Mouse (Mus musculus) adrenal gland, adult 2 months (tissue): ENCODE measurements around the gene Auts2. TPM values are rescaled to one million over a fixed set of nuclear protein-coding genes. Genes with fewer than 3 reads are reported as not detected.

Experiments used
- DNase-seq: peaks from one replicate; pipeline ENCODE4 v3.0.0; 2021
- polyA plus RNA-seq: library from polyadenylated mRNA; depleted of rRNA; stranded (reverse); fragments of >200 nt; gene quantifications from 2 replicates; pipeline ENCODE4 v1.2.3, GENCODE M21; 2012
- total RNA-seq, 2 experiments: library from RNA; stranded (reverse); gene quantifications; 2 replicates each; pipeline ENCODE4 v1.2.3; 2021

Gene Auts2
- total and polyA plus RNA-seq, 3 experiments = 20.2 to 51.6 (median 46.3) TPM

DNA sequence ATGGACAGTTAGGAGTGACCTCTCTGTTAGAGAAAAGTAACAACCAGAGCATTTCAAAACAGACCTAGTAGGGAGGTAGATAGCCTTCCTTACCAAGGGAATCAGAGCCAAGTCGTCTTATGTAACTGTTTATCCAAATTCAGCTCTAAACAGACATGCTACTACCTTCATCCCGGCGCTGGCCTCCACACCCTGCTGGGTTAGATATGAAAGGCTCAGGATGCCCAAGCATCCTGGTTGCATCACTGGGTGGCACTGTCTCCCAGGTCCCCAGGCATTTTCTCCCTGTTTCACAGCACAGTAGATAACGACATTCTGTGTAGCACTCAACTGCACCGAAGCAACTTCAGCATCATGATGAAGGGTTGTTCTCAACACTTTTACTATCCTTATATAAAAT lies 154.4 kb downstream of the Auts2 start:
- no peak for DNase-seq

DNA sequence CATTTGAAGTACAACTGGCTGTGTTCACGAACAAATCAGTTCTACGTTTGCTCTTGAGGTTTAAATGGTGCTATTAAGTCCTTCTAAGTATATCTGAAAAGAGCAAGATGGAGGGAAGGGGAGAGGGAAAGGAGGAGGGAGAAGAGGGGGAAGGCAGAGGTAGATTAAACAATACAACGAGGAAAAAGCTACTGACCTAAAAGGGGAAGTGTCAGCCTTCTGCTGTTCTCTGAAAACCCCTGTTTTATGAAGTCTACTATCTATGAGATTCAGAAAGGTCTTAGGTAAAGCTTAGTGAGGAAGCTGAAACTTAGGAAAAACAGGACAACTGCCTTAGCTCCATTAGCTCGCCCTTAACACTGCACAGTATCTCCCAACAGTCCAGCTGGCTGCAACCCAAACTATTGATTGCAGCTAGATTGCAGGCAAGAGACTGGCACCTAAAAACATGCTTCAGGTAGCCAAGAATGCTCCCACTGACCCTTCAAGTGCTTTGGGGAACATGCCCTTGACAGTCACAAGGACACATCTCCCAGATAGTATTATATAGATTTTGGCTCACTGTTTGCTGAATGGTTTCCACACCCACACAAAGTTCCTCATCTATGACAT lies 157.8 kb downstream of the Auts2 start:
- no peak for DNase-seq

DNA sequence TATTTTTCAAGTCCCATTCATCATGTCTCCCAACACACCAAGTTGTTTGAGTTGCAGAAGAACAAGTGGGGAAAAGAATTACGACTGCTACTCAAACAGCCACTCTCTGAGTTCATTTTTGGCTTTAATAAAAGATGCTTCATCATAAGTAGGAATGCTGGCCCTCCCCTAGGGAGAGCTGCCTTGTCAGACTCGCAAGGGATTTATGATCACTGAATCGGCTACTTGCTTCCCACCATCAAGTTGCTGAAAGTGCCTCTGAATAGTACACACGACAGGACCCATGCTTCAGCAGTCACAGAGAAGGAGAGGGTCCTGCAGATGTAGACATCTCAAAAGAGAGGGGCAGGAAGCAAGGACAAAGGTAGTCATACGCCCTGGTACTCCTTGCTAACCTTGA lies 162.9 kb downstream of the Auts2 start:
- DNase-seq = peak; percentile 21

DNA sequence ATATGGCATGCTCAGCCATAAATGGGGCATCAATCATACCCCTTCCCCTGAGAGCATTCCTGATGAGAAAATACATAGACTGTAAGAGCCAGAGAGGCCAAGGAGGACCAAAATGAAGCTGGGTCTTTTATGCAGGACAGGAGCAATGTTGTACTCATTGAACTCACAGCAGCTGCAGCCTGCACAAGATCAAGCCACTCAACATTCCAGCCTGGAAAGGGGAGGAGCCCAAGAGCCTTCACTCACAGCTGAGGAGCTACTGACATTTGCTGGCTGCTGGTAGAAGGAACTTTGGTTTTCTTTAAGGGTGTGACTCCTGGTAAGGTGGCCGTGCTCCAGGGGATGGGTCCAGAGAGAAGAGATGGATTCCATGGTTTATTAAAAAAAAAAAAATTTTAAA lies 164.2 kb downstream of the Auts2 start:
- no peak for DNase-seq

DNA sequence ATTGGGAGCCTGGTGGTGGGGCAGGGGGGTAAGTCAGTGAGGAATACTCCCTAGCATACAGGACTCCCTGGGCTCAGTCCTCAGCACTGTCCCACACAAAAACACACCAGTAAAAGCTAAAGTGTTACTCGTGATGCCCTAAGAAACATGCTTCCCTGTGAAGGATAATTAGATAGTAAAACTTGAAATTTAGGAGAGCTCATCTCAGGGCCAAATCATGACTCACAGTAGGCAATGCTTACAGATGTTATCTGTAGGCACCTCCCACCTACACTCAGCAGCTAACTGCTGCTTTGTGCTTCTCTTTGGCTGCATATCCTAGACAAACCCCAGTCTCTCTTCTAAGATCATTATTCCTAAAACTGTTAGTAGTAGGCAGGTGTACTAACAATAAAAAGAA lies 168.0 kb downstream of the Auts2 start:
- peak; percentile 50 for DNase-seq

DNA sequence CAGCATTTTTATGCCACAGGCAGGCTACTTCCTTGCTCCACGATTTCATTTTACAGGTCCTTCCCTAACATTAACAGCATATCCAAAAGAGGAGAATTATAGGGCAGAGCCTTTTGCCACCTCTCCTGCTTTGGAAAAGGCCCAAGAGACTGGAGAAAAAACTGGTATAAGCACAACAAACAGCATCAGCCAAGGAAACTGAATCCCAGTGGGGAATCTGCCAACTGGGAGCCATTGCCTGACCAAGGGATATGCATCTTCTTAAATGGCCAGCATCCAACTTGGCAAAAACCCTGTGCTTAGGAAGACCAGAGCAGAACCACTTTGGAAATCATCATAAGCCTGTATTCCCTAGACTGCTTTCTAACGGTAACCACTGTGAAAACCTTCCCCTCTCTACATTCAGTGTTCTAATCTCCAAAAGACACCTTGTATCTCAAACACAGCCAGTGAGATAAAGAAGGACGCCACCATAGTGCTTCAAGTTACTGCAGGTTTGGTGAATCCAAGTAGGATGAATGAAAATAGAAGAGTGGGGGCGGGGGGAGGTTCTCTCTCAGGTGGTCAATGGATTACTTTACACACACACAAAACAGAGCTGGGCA lies 169.6 kb downstream of the Auts2 start:
- peak; percentile 50 for DNase-seq

DNA sequence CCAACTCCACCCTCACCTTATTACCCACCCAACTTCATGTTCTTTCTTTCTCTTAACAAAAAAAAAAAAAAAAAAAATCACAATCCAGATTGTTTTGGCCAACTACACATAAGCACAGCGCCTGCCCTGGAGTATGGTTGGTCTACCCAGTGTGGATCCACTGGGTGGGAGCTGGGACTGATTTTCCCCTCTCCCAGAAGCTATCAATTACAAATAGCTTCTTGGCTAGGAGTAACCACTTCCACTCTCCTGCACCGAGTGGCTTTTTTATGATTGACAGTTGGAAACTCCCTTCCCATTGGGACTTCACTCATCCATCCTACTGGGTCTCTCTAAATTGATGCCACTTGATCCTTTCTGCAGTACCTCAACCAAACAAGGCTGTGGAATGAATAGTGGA lies 170.5 kb downstream of the Auts2 start:
- no peak for DNase-seq

DNA sequence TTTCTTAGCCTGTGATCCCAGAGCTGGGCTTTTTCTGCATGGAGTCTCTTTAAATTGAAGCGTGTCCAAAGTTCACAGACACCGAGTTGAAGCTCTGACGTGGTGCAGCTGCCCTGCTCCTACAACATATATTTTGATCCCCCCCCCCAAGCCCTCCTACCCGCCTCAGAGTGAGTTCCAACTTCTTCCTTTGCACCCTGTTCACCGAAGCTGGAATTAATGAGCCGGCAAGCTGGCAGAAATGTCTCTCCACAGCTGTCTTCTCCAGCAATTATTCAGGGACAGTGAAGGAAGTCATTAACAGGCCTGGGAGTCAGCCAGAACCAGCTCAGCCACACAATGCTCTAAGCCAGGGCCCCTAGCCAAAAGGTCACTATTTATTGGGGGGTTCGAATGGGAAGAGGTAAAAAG lies 174.5 kb downstream of the Auts2 start:
- DNase-seq = peak; percentile 31

DNA sequence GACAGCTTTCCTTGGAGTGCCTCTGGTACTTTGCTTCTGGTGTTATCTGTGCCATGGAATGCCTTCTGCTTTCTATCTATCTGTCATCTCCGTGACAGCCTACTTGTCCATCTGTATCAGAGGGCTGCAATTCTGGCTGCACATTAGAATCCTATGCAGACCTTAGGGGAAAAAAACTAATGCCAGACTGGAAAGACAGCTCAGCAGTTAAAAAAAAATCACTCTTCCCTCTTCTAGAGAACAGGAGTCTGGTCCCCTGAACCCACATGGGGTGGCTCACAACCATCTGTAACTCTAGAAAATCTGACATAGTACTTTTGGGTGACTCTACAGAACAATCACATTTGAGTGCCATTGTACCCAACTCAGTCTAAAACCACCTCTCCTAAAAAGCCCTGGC lies 181.9 kb downstream of the Auts2 start:
- DNase-seq = no peak

DNA sequence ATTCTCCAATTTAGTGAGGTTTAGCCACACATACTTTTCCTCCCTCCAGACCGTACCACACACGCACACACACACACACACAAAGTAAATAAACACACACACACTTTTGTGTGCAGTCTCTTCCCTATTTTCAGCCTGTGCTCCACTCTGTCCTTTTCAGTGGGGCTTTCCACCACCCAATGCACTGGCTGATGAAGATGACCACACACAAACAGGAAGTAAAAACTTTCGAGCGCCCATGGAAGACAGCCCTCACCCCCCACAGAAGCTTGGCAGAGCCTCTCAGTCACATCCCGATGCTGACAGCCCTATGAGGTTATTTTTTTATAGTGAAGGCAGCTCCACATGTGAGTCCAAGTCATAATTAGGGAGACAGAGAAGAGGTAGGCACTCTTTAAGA lies 185.4 kb downstream of the Auts2 start:
- DNase-seq = no peak

DNA sequence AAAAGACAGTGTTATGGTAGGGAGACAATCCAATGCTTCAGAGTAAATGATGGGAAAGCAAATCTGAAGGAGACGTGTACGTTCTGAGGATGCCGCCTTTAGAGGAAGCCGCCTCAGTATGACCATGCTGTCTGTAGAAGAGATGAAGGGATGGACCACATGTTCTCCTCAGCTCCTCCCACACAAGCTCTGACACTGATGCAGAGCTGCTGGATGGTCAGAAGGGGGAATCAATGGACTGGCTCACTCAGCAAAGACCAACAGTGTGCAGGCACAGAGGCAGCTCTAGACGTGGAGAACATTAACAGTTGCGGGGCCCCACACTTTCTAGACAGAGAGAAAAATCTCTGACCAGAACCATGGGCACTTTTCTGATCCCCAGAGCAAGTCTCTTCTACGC lies 187.2 kb downstream of the Auts2 start:
- DNase-seq = no peak

DNA sequence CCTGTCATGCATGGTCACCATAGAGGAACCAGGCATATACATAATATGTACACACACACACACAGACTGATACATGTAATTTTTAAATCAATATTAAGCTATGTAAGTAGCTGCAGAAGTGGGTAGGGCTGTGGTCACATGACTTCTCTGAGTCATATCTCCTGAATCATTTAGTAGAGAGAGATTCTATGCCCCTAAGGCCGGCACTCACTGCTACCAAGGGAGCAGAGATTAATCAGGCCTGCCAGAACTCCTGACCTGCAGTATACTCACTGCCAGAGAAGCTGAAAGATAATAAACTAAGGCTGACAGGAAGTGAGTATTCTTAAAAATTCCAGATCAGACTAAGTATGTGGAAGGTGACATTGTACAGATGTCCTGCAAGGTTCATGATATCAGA lies 190.7 kb downstream of the Auts2 start:
- peak; percentile 69 for DNase-seq

DNA sequence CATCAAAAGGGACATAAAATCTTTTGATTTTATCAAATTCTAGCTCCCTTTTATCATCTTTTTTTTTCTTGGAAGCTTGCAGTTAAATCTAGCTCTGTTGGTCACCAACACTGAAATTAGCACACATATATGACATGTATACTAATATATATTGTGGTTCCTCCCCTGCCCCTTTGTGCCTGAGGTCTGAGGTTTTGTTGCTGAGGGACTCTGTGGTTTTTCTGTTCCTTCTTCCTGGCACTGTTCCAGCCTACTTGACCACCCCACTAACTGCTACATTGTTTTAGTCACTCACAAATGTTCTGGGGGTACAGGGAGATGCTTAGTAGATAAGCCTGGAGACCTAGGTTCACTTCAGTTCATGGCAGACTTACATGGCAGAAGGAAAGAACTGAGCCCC lies 192.0 kb downstream of the Auts2 start:
- no peak for DNase-seq

DNA sequence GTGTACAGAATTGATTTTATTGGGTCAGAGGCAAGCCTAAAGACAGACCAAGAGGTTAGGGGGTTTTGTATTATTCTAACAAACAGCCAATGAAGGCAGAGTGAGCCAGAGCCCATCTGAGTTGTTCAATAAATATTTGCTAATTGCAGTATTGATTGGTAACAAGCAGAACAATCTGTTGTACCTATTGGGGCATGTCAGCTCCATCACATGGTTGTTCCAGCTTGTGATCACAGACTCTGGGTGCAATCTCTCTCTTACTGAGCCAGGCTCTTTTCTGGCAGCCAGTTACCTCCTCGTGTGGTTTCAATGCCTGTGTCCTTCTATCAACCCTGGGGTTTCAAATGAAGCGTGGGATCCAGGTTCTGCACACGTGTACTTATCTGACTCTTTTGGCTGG lies 201.8 kb downstream of the Auts2 start:
- no peak for DNase-seq

DNA sequence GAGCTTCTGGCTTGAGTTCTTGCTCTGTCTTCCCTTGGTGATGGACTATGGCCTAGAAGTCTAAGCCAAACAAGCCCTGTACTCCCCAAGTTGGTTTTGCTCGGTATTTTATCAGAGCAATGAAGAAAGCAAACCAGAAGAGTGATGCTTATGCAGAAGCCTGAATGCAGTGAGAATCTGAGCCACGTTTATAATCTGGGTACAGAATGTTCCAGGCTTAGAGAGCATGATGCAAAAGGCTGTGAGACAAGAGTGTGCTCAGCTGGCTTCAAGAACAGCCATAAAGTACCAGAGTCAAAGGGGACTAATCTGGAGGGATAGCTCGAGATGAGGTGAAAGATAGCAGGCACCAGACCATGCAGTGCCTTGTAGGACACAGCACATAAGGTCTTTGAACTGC lies 205.5 kb downstream of the Auts2 start:
- DNase-seq = no peak

DNA sequence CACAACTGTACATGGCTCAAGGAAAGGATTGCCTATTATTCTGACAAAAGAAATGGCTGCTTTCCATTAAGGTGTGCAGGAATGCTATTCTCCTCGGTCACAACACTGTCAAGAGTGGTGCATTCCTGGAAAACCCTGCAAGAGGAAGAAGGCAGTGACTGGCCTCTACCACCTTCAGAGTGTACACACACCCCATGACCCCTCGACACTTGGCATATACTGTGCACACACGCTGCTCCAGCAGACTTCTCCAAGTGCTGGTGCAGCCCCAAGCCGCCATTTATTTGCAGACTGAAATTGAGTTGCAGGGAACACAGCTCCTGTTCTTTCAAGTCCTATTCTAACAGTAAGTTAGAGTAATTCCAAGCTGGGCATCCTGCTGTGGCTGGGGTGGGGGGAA lies 207.4 kb downstream of the Auts2 start:
- DNase-seq = no peak

DNA sequence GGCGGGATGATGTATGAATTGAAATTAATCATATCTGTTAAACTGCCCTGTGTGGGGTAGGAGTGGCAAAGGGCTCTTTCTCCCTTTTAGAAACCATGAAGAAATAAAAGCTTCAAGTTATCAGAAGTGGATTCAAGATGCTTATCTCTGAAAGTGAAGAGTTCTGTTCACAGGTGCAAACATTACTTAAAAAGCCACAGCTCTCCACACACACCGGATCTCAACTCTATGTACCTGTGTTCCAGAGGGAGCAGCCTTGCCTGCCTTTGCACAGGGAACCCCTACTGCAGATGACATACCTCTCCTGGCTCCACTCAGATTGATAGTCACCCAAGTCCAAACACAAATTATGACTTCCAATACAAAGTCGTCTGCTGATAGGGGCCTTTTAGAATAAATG lies 208.3 kb downstream of the Auts2 start:
- no peak for DNase-seq

DNA sequence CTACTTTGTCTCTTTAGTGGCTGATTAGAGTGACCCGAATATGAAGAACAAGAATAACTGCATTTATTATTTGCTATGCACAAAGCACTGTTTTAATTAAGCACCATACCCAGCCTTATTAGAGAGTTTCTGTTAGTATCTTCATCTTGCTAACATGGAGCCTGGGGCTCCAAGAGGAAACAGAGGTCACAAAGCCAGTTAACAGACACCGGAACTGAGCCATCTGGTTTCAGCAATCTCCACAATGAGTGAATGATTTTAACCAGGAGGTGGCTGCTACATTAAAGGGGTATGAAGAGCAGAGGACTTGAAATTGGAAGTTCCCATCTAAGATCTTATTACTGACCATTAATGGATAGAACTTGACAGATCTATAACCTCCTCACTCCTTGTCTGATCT lies 209.4 kb downstream of the Auts2 start:
- no peak for DNase-seq

DNA sequence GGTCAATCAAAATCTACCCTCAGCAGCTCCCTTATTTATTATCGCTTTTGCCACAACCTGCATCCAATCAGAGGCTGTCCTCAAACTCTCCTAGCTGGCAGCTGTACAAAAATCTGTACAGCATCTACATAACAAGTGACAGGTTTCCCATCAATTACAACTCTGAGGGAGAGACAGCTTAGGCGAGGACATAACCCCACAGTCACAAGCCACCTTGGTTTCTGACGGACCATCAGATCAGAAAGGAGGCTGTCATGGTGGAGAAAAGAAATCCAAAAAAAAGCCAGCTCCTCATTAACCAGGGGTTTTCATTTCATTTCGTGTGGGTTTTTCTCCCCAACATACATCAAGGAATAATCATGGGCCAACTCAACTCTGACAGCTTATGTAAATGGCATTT lies 210.6 kb downstream of the Auts2 start:
- no peak for DNase-seq

DNA sequence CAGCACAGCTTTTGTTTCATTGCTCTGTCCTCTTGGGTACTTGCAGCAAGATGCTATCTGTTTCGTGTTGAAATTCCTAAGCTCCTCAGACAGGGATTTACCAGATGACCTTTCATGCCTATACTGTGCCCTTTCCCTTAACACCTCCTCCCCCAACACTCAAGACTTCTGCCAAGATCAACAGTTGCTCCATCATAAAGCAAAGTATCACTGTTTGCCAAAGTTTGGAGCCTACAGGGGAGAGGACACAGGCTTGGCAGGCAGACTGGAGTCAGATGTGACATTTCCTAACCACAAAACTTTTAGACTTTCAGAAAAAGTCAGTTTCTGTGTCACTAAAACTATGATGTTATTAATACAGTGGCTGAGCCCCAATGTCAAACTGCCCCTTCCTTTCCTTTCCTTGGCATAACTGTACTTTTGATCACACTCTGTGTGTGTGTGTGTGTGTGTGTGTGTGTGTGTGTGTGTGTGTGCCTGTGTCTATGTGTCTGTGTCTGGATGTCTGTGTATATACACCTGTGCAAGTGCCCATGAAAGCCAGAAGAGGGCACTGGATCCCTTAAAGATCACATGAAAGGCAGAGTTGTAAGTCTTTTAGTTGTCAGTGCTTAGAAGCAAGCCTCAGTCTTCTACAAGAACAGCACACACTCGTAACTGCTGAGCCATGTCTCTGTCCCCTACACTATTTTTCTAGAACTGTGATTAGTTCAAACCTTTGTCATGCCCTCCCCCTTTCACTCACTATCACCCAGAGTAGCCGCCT lies 213.8 kb downstream of the Auts2 start:
- peak; percentile 60 for DNase-seq

DNA sequence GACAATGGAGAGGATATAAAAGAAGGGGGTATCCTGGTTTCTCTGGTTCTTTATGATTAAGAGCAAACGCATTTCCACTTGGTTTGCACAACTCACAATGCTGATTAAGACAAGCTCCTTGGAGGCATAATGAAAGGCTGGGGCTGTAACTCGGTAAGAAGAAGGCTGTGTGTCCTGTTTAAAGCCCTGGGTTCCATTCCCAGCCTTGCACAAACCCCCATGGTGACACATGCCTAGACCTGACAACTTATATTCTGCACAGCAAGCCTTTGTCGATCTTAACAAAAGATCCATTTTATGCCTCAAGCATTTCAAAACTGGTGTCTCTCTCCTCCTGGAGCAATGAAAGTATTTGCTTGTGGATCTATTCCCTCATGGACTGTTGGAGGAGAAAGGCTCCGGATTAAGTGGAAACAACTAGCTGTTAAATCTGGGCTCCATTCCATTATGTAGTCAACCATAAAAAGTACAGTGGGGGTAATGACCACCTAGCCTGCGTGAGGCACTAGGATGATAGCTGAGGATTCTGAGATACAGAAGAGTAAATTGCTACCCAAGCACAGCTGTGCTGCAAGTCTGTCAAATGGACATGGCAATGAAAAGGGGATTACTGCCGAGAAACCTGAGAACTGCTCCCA lies 218.8 kb downstream of the Auts2 start:
- DNase-seq = no peak

DNA sequence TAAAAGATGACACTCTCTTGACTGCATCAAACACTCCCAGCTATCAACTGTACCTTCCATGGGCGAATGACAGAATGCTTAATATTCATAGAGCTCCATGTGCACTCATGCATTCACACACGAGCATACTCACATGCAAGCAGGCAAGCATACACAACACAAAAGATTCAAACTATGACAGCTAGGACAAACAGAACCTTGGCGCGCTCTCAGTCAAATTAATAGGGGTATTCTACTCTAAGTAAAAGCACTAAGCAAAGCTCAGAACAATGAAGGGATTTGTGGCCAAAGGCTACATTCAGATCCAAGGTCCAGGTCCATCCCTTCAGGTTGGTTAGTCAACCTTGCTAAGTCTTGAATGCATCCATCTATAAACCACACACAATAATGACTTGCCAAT lies 219.5 kb downstream of the Auts2 start:
- no peak for DNase-seq

DNA sequence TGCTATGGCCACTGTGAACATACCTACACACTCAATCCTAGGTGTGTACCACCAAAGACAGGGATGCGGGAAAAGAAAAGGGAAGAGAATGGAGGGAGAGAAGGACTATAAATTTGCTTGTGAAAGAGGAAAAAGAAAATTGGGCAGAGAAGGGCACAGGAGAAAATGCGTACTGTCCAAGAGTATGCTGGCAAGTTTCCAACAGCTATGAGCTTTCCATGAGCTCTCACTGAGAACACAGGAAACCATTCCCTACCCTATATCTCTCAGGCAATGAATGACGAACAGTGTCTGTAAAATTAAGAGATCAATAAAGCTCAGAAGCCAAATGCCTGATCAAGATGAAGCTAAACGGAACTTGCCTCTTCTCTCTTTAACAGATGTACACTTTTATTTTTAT lies 220.2 kb downstream of the Auts2 start:
- no peak for DNase-seq
